Mouse (Mus musculus): ENCODE data around the gene Gab2. TPM values are rescaled to one million over a fixed set of nuclear protein-coding genes. Genes with fewer than 3 reads are reported as not detected.

The Gab2 gene
- polyA plus RNA-seq, 1 experiment from 2014 or later, result 6.6 TPM

DNA sequence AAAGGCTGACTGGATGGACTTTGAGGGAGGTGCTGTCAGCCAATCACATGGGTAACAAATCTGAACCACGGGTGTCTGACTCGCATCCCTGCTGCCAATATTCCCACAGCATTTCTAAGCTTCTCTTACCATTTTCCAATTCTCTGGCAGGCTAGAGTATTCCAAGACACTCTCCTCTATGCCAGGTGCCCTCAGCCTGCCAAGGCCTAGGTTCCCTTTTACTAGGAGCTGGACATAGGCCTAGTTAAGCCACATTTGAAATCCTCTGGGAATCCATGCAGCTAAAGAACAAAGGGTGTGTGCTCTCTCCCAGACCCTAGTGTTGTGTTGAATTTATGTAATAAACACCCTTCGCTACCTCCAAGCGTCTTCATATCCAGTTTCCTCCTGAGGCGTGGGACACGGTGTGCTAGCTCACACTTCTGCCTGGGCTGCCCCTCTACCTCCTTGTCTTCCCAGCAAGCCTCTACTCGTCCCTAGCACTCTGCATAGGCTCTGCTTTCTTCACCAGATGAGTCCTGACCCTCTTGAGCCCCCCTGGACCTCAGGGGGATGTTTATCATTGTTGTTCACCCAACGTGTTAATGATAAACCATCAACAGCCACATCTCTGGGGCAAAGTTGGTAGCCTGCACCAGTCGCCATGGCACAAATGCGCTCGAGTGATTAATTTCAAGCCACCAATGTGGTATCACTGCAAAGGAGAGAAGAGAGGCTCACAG is 270.6 kb downstream of the Gab2 start:
- Histone ChIP-seq H3K4me1 (replicated peaks; ENCODE audit: control insufficient read depth, insufficient read depth, low read length) (peaks cover 2% of the 10 kb centered on the region; the same call in 1 of the 2 replicates), H3K27me3 (replicated peaks; ENCODE audit: control insufficient read depth, insufficient read depth, low read length) (no peaks in the 10 kb centered on the region), H3K9me3 (ENCODE audit: control insufficient read depth, low read length) (no peaks in the 10 kb centered on the region), H3K36me3 (ENCODE audit: control insufficient read depth, insufficient read depth, low read length) (no peaks in the 10 kb centered on the region), H3K4me2 (no peak overlapping the region), H3K9ac (ENCODE audit: low read depth, low read length) (no peak overlapping the region), H3K4me3 (ENCODE audit: low read depth, low read length) (no peak overlapping the region), H3K27ac (ENCODE audit: low read depth, low read length) (no peak overlapping the region)
- DNase-seq (ENCODE audit: low spot score) (no peak), ATAC-seq (replicated peaks; ENCODE audit: low FRiP score) (no peak)
- WGBS, result 79% methylated on average over 11 of the region's 11 CpGs

- Histone ChIP-seq H3K4me1 (replicated peaks; ENCODE audit: control insufficient read depth, insufficient read depth, low read length) (no peaks in the 10 kb centered on the region; the same call in 1 of the 2 replicates), H3K27me3 (replicated peaks; ENCODE audit: control insufficient read depth, insufficient read depth, low read length) (peaks cover 3% of the 10 kb centered on the region; the same call in 1 of the 2 replicates), H3K36me3 (ENCODE audit: control insufficient read depth, insufficient read depth, low read length) (no peaks in the 10 kb centered on the region), H3K4me3 (ENCODE audit: low read depth, low read length) (no peak overlapping the region), H3K9ac (ENCODE audit: low read depth, low read length) (no peak overlapping the region), H3K27ac (ENCODE audit: low read depth, low read length) (no peak overlapping the region), H3K9me3 (ENCODE audit: control insufficient read depth, low read length) (no peaks in the 10 kb centered on the region), H3K4me2 (no peak overlapping the region)
- WGBS, result 80% methylated on average over 6 of the region's 6 CpGs
- ATAC-seq (replicated peaks; ENCODE audit: low FRiP score), result no peak
- DNase-seq (ENCODE audit: low spot score), result no peak
Measured at GRCm38 (mm10) chr7:97353356-97353755, 272.0 kb downstream of the Gab2 start.

- no peak overlapping the region for H3K4me2 ChIP-seq
- WGBS, result 45% methylated on average over 13 of the region's 13 CpGs
- H3K36me3 ChIP-seq (ENCODE audit: control insufficient read depth, insufficient read depth, low read length), result no peaks in the 10 kb centered on the region
- H3K4me3 ChIP-seq (ENCODE audit: low read depth, low read length), result no peak overlapping the region
- peaks cover 3% of the 10 kb centered on the region; the same call in 1 of the 2 replicates for H3K27me3 ChIP-seq (replicated peaks; ENCODE audit: control insufficient read depth, insufficient read depth, low read length)
- H3K4me1 ChIP-seq (replicated peaks; ENCODE audit: control insufficient read depth, insufficient read depth, low read length), result no peaks in the 10 kb centered on the region; the same call in 1 of the 2 replicates
- no peak overlapping the region for H3K9ac ChIP-seq (ENCODE audit: low read depth, low read length)
- ATAC-seq (replicated peaks; ENCODE audit: low FRiP score) (no peak), DNase-seq (ENCODE audit: low spot score) (peak; percentile 29)
- H3K27ac ChIP-seq (ENCODE audit: low read depth, low read length), result no peak overlapping the region
- no peaks in the 10 kb centered on the region for H3K9me3 ChIP-seq (ENCODE audit: control insufficient read depth, low read length)
Measured at GRCm38 (mm10) chr7:97355068-97355841, 273.9 kb downstream of the Gab2 start.

DNA sequence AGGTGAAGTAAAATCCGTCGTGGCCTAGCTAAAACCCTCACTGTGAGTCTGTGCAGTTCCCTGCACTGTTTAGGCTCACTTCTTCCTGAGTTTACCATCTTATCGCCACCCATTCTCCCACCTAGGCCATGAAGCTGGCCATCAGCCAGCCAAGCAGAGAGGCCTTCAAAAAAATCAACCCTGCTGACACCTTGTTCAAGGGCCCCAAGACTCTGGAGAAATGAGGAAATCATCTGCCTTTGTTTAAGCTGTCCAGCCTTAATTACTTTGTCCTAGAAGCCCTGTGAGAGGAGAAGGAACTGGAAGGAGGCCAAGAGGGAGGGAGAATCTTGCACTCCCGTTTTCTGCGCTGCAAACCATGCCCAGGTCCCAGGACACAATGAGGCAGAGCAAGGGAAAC is 274.9 kb downstream of the Gab2 start:
- no peaks in the 10 kb centered on the region; the same call in 1 of the 2 replicates for H3K4me1 ChIP-seq (replicated peaks; ENCODE audit: control insufficient read depth, insufficient read depth, low read length)
- no peak for DNase-seq (ENCODE audit: low spot score)
- H3K9ac ChIP-seq (ENCODE audit: low read depth, low read length), result no peak overlapping the region
- H3K36me3 ChIP-seq (ENCODE audit: control insufficient read depth, insufficient read depth, low read length), result no peaks in the 10 kb centered on the region
- no peak overlapping the region; the same call in 1 of the 2 replicates for H3K27ac ChIP-seq (ENCODE audit: low read depth, low read length)
- H3K4me3 ChIP-seq (ENCODE audit: low read depth, low read length), result no peak overlapping the region
- peaks cover 3% of the 10 kb centered on the region; the same call in 1 of the 2 replicates for H3K27me3 ChIP-seq (replicated peaks; ENCODE audit: control insufficient read depth, insufficient read depth, low read length)
- 79% methylated on average over 5 of the region's 5 CpGs for WGBS
- H3K4me2 ChIP-seq, result no peak overlapping the region
- no peak for ATAC-seq (replicated peaks; ENCODE audit: low FRiP score)
- H3K9me3 ChIP-seq (ENCODE audit: control insufficient read depth, low read length), result no peaks in the 10 kb centered on the region

DNA sequence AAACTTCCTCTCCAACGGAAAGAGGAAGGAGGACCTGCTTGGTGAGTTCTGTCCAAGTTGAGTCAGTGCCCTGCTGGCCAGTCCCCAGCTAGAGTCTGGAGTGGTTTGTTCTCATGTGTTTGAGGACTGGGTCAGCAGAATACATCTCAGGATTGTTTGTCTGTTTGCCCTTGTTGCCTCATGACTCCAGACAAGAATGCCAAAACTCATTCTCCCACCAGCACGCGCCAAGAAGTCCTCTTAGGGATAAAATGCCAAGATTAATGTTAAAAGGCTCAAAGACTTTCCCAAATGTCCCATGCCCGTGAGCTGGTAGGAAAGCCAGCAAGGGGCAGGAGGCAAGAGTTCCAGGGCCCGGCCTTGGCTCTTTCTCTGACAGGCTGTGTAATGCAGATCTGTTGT is 275.5 kb downstream of the Gab2 start:
- H3K4me1 ChIP-seq (replicated peaks; ENCODE audit: control insufficient read depth, insufficient read depth, low read length), result no peaks in the 10 kb centered on the region; the same call in 1 of the 2 replicates
- H3K36me3 ChIP-seq (ENCODE audit: control insufficient read depth, insufficient read depth, low read length), result no peaks in the 10 kb centered on the region
- H3K4me2 ChIP-seq, result no peak overlapping the region
- WGBS, result 73% methylated on average over 5 of the region's 5 CpGs
- H3K9me3 ChIP-seq (ENCODE audit: control insufficient read depth, low read length), result no peaks in the 10 kb centered on the region
- no peak for ATAC-seq (replicated peaks; ENCODE audit: low FRiP score)
- no peak overlapping the region for H3K4me3 ChIP-seq (ENCODE audit: low read depth, low read length)
- H3K27me3 ChIP-seq (replicated peaks; ENCODE audit: control insufficient read depth, insufficient read depth, low read length), result peaks cover 3% of the 10 kb centered on the region; the same call in 1 of the 2 replicates
- DNase-seq (ENCODE audit: low spot score), result no peak
- H3K27ac ChIP-seq (ENCODE audit: low read depth, low read length), result no peak overlapping the region
- no peak overlapping the region for H3K9ac ChIP-seq (ENCODE audit: low read depth, low read length)

GRCm38 (mm10) chr7:97357840-97358239 is 276.5 kb downstream of the Gab2 start:
- Histone ChIP-seq H3K4me1 (replicated peaks; ENCODE audit: control insufficient read depth, insufficient read depth, low read length) (no peaks in the 10 kb centered on the region; the same call in 1 of the 2 replicates), H3K9ac (ENCODE audit: low read depth, low read length) (no peak overlapping the region), H3K4me2 (no peak overlapping the region), H3K9me3 (ENCODE audit: control insufficient read depth, low read length) (no peaks in the 10 kb centered on the region), H3K4me3 (ENCODE audit: low read depth, low read length) (no peak overlapping the region), H3K27ac (ENCODE audit: low read depth, low read length) (no peak overlapping the region), H3K27me3 (replicated peaks; ENCODE audit: control insufficient read depth, insufficient read depth, low read length) (peaks cover 3% of the 10 kb centered on the region; the same call in 1 of the 2 replicates), H3K36me3 (ENCODE audit: control insufficient read depth, insufficient read depth, low read length) (no peaks in the 10 kb centered on the region)
- DNase-seq (ENCODE audit: low spot score) (no peak), ATAC-seq (replicated peaks; ENCODE audit: low FRiP score) (no peak)
- 60% methylated on average over 3 of the region's 3 CpGs for WGBS

DNA sequence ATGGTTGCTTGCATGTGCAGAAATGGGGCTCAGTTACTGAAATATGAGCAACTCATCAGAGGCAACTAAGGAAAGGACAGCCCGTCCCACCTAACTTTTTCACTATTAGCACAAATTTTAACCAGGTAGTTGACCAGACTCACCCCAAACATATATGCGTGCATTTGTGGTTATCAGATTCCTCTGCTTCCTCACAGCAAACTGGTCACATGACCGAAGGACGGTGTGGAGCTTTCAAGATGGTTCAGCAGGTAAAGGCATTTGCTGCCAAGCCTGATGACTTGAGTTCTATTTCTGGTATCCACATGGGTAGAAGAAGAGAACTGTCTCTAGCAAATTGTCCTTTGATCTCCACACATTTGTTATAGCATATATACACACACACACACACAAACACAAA is 277.0 kb downstream of the Gab2 start:
- Histone ChIP-seq H3K36me3 (ENCODE audit: control insufficient read depth, insufficient read depth, low read length) (no peaks in the 10 kb centered on the region), H3K9me3 (ENCODE audit: control insufficient read depth, low read length) (no peaks in the 10 kb centered on the region), H3K4me3 (ENCODE audit: low read depth, low read length) (no peak overlapping the region), H3K4me2 (no peak overlapping the region), H3K27ac (ENCODE audit: low read depth, low read length) (no peak overlapping the region), H3K4me1 (replicated peaks; ENCODE audit: control insufficient read depth, insufficient read depth, low read length) (no peaks in the 10 kb centered on the region; the same call in 1 of the 2 replicates), H3K9ac (ENCODE audit: low read depth, low read length) (no peak overlapping the region), H3K27me3 (replicated peaks; ENCODE audit: control insufficient read depth, insufficient read depth, low read length) (peaks cover 3% of the 10 kb centered on the region; the same call in 1 of the 2 replicates)
- DNase-seq (ENCODE audit: low spot score) (no peak), ATAC-seq (replicated peaks; ENCODE audit: low FRiP score) (no peak)
- WGBS, result 64% methylated on average over 4 of the region's 4 CpGs

Data from liver, embryonic 11.5 days (tissue).